Mouse (Mus musculus): ENCODE results near the gene Alkbh2. TPM values are rescaled to one million over a fixed set of nuclear protein-coding genes. Genes with fewer than 3 reads are reported as not detected.

Gene Alkbh2
- total and polyA plus RNA-seq, 3 experiments: 15.2 to 22.6 TPM; not detected in 1

GRCm38 (mm10) chr5:114170345-114170744 is 42.3 kb upstream of the Alkbh2 start:
- Histone ChIP-seq H3K79me2 (ENCODE audit: control insufficient read depth, insufficient read depth, low read length, poor library complexity) (no peaks in the 10 kb centered on the region), H3K27me3 (ENCODE audit: control insufficient read depth in 1 of 2, insufficient read depth in 2 of 2, low read length in 2 of 2) (no peaks in the 10 kb centered on the region), H3K36me3 (ENCODE audit: control insufficient read depth in 1 of 2, insufficient read depth in 2 of 2, low read length in 2 of 2) (no peaks in the 10 kb centered on the region; a peak in 1 of 4 replicates), H3K9ac (ENCODE audit: control insufficient read depth, low read depth, low read length, poor library complexity, severe bottlenecking) (no peak overlapping the region), H3K4me3 (ENCODE audit: control insufficient read depth in 1 of 2, insufficient read depth in 1 of 2, low read depth in 2 of 2, low read length in 2 of 2) (no peak overlapping the region), H3K4me1 (ENCODE audit: control insufficient read depth in 1 of 2, insufficient read depth in 2 of 2, low read length in 2 of 2) (peaks cover 3 to 7% of the 10 kb centered on the region in 2 experiments; a peak in 1 of 4 replicates), H3K9me3 (replicated peaks; ENCODE audit: insufficient read depth, low read length) (no peaks in the 10 kb centered on the region), H3K27ac (ENCODE audit: control insufficient read depth, low read depth, low read length) (no peak overlapping the region)
- TF ChIP-seq USF2 (IDR thresholded peaks at IDR 0.05; ENCODE audit: borderline replicate concordance in 1 of 2, insufficient read depth in 1 of 2, low read depth in 1 of 2, low read length in 2 of 2) (no peak), NRF1 (IDR thresholded peaks at IDR 0.05; ENCODE audit: insufficient read depth, low read depth, low read length, poor library complexity, severe bottlenecking) (no peak), HCFC1 (IDR thresholded peaks at IDR 0.05; ENCODE audit: low read depth, low read length) (no peak), POLR2A (IDR thresholded peaks at IDR 0.05; ENCODE audit: control insufficient read depth in 1 of 2, insufficient read depth in 1 of 2, low read depth in 1 of 2, low read length in 2 of 2, poor library complexity in 1 of 2) (no peak), USF1 (IDR thresholded peaks at IDR 0.05; ENCODE audit: low read depth, low read length) (no peak), CTCF (IDR thresholded peaks at IDR 0.05 in 2 of 3, conservative IDR thresholded peaks at IDR 0.05 in 1 of 3; ENCODE audit: control insufficient read depth in 1 of 3, insufficient read depth in 1 of 3, low read depth in 2 of 3, low read length in 3 of 3, poor library complexity in 1 of 3, severe bottlenecking in 1 of 3) (no peak), MEF2A (IDR thresholded peaks at IDR 0.05; ENCODE audit: extremely low read depth, insufficient replicate concordance, low read depth, low read length, poor library complexity, severe bottlenecking) (no peak), RAD21 (IDR thresholded peaks at IDR 0.05; ENCODE audit: low read depth, low read length) (no peak), CHD2 (IDR thresholded peaks at IDR 0.05; ENCODE audit: low read length) (no peak), MYB (IDR thresholded peaks at IDR 0.05; ENCODE audit: low read depth, low read length) (no peak), BHLHE40 (IDR thresholded peaks at IDR 0.05; ENCODE audit: borderline replicate concordance, low read depth, low read length) (no peak), UBTF (IDR thresholded peaks at IDR 0.05; ENCODE audit: borderline replicate concordance, insufficient read depth, low read depth, low read length) (no peak), MAZ (IDR thresholded peaks at IDR 0.05; ENCODE audit: low read depth, low read length) (no peak)
- DNase-seq (ENCODE audit: low read depth, low spot score): no peak

GRCm38 (mm10) chr5:114163117-114163696 is 35.2 kb upstream of the Alkbh2 start:
- Histone ChIP-seq H3K9me3 (replicated peaks; ENCODE audit: insufficient read depth, low read length) (no peaks in the 10 kb centered on the region), H3K4me3 (ENCODE audit: control insufficient read depth in 1 of 2, insufficient read depth in 1 of 2, low read depth in 2 of 2, low read length in 2 of 2) (0 out of 4 replicates have a peak overlapping the region, but pooled peaks of 1 of the 2 experiments have one; percentile 12), H3K27ac (ENCODE audit: control insufficient read depth, low read depth, low read length) (no peak overlapping the region), H3K36me3 (ENCODE audit: control insufficient read depth in 1 of 2, insufficient read depth in 2 of 2, low read length in 2 of 2) (peaks cover 0 to 5% of the 10 kb centered on the region in 2 experiments; a peak in 2 of 4 replicates), H3K9ac (ENCODE audit: control insufficient read depth, low read depth, low read length, poor library complexity, severe bottlenecking) (no peak overlapping the region), H3K27me3 (ENCODE audit: control insufficient read depth in 1 of 2, insufficient read depth in 2 of 2, low read length in 2 of 2) (no peaks in the 10 kb centered on the region), H3K79me2 (ENCODE audit: control insufficient read depth, insufficient read depth, low read length, poor library complexity) (no peaks in the 10 kb centered on the region), H3K4me1 (ENCODE audit: control insufficient read depth in 1 of 2, insufficient read depth in 2 of 2, low read length in 2 of 2) (peaks cover 2 to 9% of the 10 kb centered on the region in 2 experiments)
- 0 out of 2 replicates have a peak, but pooled peaks have one; percentile 35 for TF ChIP-seq MXI1 (IDR thresholded peaks at IDR 0.05; ENCODE audit: low read depth, low read length)
- no peak for TF ChIP-seq MYC (IDR thresholded peaks at IDR 0.05; ENCODE audit: low read depth, low read length)
- TF ChIP-seq SIN3A (IDR thresholded peaks at IDR 0.05; ENCODE audit: low read length): no peak
- peak; percentile 32; the same call in 1 of the 2 replicates for TF ChIP-seq GATA1 (IDR thresholded peaks at IDR 0.05; ENCODE audit: low read depth, low read length)
- DNase-seq (ENCODE audit: low read depth, low spot score): peak; percentile 14

Data from MEL (cell line).